Mouse (Mus musculus) adrenal gland, adult 8-10 months (tissue): ENCODE data around the gene Gzmk. TPM values are rescaled to one million over a fixed set of nuclear protein-coding genes. Genes with fewer than 3 reads are reported as not detected.
"Not testable (repeated sequence)": the region's sequence is repeated elsewhere in the genome, so short reads cannot be mapped to it uniquely, and the experiment has no call there.

Experiments
- DNase-seq: peaks from one replicate; pipeline ENCODE4 v3.0.0; 2022
- total RNA-seq, 4 experiments: library from RNA; stranded (reverse); gene quantifications; 2 replicates each; pipeline ENCODE4 v1.2.4; 2022

The Gzmk gene
- total RNA-seq, result under 1 TPM in 1 of 4 experiments, not detected in 3; 0.40 TPM

GRCm38 (mm10) chr13:113225811-113226210 lies at the start of gene Gzmk:
Gene Gzmk (minus strand): TSS chr13:113225908.
- DNase-seq, result no peak

- no peak for DNase-seq
Observed at GRCm38 (mm10) chr13:113271189-113271588, 45.5 kb upstream of the Gzmk start.

GRCm38 (mm10) chr13:113269777-113270776 lies 44.4 kb upstream of the Gzmk start:
- peak; percentile 60 for DNase-seq

- DNase-seq, result no peak
Observed at GRCm38 (mm10) chr13:113267204-113267603, 41.5 kb upstream of the Gzmk start.

GRCm38 (mm10) chr13:113266495-113266951 lies 40.8 kb upstream of the Gzmk start:
- DNase-seq, result peak; percentile 38

- DNase-seq, result no peak
Observed at GRCm38 (mm10) chr13:113265257-113265656, 39.5 kb upstream of the Gzmk start.

GRCm38 (mm10) chr13:113262822-113263221 lies 37.1 kb upstream of the Gzmk start:
- no peak for DNase-seq

GRCm38 (mm10) chr13:113259237-113259636 lies 33.5 kb upstream of the Gzmk start:
- DNase-seq, result no peak

- DNase-seq, result no peak
Observed at GRCm38 (mm10) chr13:113257190-113257589, 31.5 kb upstream of the Gzmk start.

GRCm38 (mm10) chr13:113256766-113257165 lies 31.1 kb upstream of the Gzmk start:
- no peak for DNase-seq

GRCm38 (mm10) chr13:113252580-113252979 lies 26.9 kb upstream of the Gzmk start:
- DNase-seq, result not testable (repeated sequence)

GRCm38 (mm10) chr13:113245025-113245424 lies 19.3 kb upstream of the Gzmk start:
- no peak for DNase-seq

- no peak for DNase-seq
Observed at GRCm38 (mm10) chr13:113242129-113242528, 16.4 kb upstream of the Gzmk start.

- no peak for DNase-seq
Observed at GRCm38 (mm10) chr13:113227666-113228463, 2.2 kb upstream of the Gzmk start.

GRCm38 (mm10) chr13:113227076-113227475 lies 1.4 kb upstream of the Gzmk start:
- DNase-seq, result no peak

- peak; percentile 61 for DNase-seq
Observed at GRCm38 (mm10) chr13:113224105-113224504, 1.6 kb downstream of the Gzmk start.

- no peak for DNase-seq
Observed at GRCm38 (mm10) chr13:113221851-113222250, 3.9 kb downstream of the Gzmk start.

GRCm38 (mm10) chr13:113213865-113214264 lies 11.8 kb downstream of the Gzmk start:
- no peak for DNase-seq

- DNase-seq, result no peak
Observed at GRCm38 (mm10) chr13:113212401-113212800, 13.3 kb downstream of the Gzmk start.

- DNase-seq, result no peak
Observed at GRCm38 (mm10) chr13:113211345-113211744, 14.4 kb downstream of the Gzmk start.

- DNase-seq, result no peak
Observed at GRCm38 (mm10) chr13:113209624-113210023, 16.1 kb downstream of the Gzmk start, which contains the start of gene Esm1. Gene Esm1 (plus strand): TSS chr13:113209659.

- DNase-seq, result no peak
Observed at GRCm38 (mm10) chr13:113205346-113205745, 20.4 kb downstream of the Gzmk start.

- no peak for DNase-seq
Observed at GRCm38 (mm10) chr13:113203146-113203545, 22.6 kb downstream of the Gzmk start.
